Mouse (Mus musculus) macrophage (primary cell): ENCODE measurements around the gene Fndc5. TPM values are rescaled to one million over a fixed set of nuclear protein-coding genes. Genes with fewer than 3 reads are reported as not detected.

ENCODE experiments used
- H3K27ac ChIP-seq: fragments of 350-480 bp; formaldehyde crosslinking; 2 replicates; pipeline ENCODE4 v1.9.0; 2021
- H3K36me3 ChIP-seq: fragments of 350-480 bp; formaldehyde crosslinking; 2 replicates; pipeline ENCODE4 v1.9.0; 2021; ENCODE audit errors: inconsistent target
- H3K4me3 ChIP-seq: fragments of 350-480 bp; formaldehyde crosslinking; 2 replicates; pipeline ENCODE4 v1.9.0; 2021; ENCODE audit errors: inconsistent target
- H3K79me2 ChIP-seq: fragments of 350-480 bp; formaldehyde crosslinking; 2 replicates; pipeline ENCODE4 v1.9.0; 2021; ENCODE audit errors: inconsistent target
- WGBS: methylation state at CpG from one replicate; pipeline ENCODE4 v1.1.7; 2026; ENCODE audit warnings: inconsistent platforms; ENCODE audit not compliant: missing documents; 5-methylcytosine and 5-hydroxymethylcytosine counted together
- polyA plus RNA-seq: library from polyadenylated mRNA; stranded (reverse); fragments of 250-400 nt; gene quantifications from 3 replicates; pipeline ENCODE4 v1.2.4, GENCODE M21; 2018; ENCODE audit warnings: inconsistent platforms

Gene Fndc5
- polyA plus RNA-seq, 1 experiment from 2014 or later = not detected

DNA sequence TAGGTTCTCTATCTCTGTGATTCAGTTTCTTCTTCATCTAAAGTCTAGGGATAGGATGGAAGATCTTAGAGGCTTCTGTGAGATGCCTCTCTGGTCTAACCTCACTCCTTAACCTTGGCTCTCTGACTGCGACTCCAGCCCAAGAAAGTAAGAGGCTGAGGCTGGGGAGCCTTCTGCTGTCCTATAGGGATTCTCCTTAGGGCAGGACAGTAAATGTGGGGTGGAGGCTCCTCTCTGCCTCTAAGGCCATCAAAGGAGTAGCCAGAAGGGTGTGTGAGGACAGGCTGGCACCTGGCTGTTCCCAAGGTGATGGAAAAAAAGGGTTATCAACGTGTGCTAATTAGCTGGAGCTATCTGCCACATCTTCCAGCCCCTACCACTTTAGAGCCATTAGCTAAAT, 1.2 kb upstream of the Fndc5 start:
- Histone ChIP-seq H3K4me3 (no peak overlapping the region), H3K79me2 (no peaks in the 10 kb centered on the region), H3K36me3 (no peaks in the 10 kb centered on the region), H3K27ac (no peak overlapping the region)
- 64% methylated on average over 2 of the region's 2 CpGs for WGBS

DNA sequence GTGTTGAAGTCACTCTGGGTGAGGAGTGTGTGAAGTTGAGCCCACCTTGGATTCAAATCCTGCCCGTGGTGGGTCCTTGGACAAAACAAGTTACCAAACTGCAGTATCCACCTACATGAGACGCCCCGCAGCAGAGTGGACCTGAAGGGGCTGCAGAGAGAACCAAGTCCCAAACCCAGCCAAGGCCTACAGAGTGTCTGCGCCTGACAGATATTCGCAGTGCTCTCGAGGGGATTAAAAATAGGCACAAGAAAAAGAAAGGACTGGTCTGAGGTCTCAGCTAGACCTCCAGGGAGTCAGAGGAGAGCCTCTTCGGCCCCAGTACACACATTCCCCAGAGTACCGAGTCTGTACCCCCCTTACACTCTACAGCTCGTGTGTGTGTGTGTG, 615 bp upstream of the Fndc5 start:
- H3K4me3 ChIP-seq = no peak overlapping the region

DNA sequence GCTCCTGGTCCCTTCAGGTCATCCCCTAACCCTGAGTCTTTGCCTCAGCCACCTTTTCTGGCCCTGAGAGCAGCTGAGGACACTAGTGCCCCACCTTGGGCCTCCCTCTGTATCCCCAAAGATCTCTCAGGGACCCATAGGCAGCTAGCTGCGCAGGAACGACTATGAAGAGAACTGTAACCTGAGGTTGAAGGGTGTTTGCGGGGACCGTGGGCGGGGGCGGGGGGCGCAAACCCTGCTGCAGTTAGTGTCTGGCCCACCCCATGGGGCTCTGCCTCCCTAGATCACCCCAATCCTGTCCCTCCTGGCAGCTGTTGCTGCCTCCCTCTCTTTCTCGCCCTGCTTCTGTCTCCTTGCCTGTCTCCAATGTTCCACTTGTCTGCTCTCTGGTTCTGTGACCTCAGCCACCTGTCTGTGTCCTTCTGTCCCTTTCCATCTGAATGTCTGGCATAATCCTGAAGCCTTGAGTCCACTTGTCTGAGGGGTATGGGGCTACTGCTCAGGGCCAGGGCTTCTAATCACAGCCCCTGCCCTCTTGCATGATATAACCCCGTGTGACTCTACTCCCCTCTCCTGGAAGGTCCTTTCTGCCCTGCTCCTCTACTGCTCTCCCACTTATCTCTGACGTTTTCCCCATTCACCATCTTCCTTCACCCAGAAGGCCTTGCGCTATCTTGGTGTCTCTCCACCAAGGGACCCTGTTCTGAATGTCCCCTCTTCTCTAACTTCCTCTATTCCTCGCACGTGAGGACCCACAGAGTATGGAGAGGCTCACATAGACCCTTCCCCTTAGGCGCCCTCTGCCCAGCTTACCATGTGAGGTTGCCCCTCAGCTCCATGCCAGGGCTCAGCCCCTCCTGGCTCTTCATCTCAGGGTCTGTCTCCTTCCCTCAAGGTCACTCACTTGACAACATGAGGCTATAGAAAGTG, 858 bp downstream of the Fndc5 start:
- H3K36me3 ChIP-seq = no peaks in the 10 kb centered on the region
- WGBS = 70% methylated on average over 14 of the region's 14 CpGs
- no peak overlapping the region for H3K4me3 ChIP-seq
- H3K27ac ChIP-seq = no peak overlapping the region
- H3K79me2 ChIP-seq = no peaks in the 10 kb centered on the region

More for the DNA sequence above, 615 bp upstream of the Fndc5 start:
- Histone ChIP-seq H3K36me3 (no peaks in the 10 kb centered on the region), H3K27ac (no peak overlapping the region), H3K79me2 (no peaks in the 10 kb centered on the region)
- 49% methylated on average over 9 of the region's 9 CpGs for WGBS

DNA sequence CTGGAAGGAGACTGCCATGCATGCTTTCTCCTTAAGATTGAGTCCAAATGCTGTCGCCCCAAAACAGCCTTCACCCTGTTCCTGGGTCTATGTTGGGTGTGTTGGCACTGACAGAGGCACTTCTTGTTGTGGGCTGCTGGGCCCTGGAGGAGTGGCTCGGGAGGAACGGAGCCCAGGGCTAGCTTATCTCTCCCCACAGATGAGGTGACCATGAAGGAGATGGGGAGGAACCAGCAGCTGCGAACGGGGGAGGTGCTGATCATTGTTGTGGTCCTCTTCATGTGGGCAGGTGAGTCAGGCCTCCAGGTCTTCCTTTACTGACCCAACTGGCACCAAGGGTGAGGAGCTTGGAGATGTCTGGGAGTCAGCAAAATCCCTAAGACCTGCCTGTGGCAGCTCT, 2.8 kb downstream of the Fndc5 start:
- H3K79me2 ChIP-seq = no peaks in the 10 kb centered on the region
- no peak overlapping the region for H3K4me3 ChIP-seq
- no peak overlapping the region for H3K27ac ChIP-seq
- H3K36me3 ChIP-seq = no peaks in the 10 kb centered on the region
- WGBS = 71% methylated on average over 5 of the region's 5 CpGs

DNA sequence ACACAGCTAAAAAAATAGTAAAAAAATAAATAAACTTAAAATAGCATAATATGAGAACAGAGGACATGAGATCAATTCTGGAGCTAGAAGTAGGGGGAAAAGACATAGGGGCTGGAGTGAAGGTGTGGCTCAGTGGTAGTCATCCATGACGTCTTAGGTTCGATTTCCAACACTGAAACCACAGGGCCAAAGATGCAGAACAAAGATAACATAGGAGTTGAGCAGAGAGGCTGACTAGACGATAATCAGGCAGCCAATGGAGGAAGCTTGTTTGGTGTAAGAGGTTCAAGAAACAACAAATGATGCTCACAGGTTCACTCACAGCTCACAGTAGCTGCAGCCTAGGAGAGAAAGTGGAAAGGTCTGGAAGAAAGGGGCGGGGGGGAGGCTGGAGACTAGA, 4.0 kb downstream of the Fndc5 start:
- Histone ChIP-seq H3K4me3 (no peak overlapping the region), H3K36me3 (no peaks in the 10 kb centered on the region), H3K27ac (no peak overlapping the region), H3K79me2 (no peaks in the 10 kb centered on the region)
- WGBS = 35% methylated on average over 4 of the region's 4 CpGs

DNA sequence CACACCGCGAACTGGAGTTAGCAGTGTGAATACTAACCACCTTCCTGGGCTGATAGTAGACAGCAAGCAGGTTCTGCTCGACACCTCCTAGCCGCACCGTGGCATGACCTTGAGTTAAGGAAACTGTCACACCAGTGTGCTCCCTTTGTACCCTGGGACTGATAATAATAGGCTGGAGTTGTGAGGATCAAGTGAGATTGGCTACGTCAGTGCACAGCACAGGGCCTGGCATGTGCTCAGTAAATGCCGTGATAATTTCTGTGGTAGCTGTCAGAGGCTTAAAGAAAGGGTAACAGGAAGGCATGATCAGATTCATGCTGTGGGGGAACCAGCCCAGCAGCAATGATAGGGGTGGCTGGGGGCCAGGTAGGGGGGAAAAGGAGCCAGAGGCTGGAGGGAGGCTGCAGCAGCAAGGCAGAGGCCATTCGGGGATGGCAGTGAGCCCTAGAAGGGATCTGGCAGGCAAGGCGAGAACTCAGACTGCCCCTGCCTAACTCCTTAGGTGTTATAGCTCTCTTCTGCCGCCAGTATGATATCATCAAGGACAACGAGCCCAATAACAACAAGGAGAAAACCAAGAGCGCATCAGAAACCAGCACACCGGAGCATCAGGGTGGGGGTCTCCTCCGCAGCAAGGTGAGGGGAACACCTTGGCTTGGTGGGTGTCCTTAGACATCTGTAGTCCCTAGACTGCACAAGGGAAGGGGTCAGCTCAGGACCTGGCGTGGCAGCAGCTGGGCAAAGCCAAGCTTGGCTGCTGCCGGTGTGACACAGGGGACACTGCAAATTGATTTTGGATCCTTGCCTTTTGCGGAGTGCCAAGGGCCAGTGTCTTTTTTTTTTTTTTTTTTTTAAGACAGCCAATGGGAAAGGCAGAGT, 5.0 kb downstream of the Fndc5 start:
- Histone ChIP-seq H3K4me3 (no peak overlapping the region), H3K79me2 (no peaks in the 10 kb centered on the region), H3K36me3 (no peaks in the 10 kb centered on the region), H3K27ac (no peak overlapping the region)
- WGBS = 80% methylated on average over 16 of the region's 17 CpGs

DNA sequence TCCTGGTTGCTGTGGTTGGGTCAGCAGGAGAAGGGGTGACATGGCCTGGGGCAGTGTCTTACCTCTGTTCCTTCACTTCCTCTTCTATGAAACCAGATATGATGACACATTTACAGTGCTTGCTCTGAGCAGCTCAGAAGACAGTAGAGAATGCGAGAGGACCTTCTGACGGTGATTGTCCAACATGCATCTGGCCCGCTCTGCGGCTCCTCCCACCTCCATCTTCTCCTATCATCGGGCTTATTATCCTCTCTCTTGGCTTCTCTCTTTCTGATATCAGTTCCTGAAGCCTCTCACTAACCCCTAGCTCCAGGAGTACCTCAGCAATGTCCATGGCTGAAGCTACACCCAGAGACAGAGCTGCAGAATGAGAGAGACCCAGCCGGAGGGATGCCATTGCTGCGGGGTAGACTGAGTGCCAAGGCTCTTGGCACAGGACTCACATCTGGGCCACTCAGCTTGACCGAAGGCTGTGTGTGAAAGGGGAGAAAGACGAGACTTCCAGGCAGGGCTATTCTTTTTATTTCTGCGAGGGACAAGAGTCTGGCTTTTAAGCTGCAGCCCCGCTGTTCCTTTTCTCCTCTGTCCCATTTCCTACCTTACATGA, 5.7 kb downstream of the Fndc5 start:
- H3K4me3 ChIP-seq = no peak overlapping the region
- H3K27ac ChIP-seq = no peak overlapping the region
- 79% methylated on average over 11 of the region's 11 CpGs for WGBS
- H3K36me3 ChIP-seq = no peaks in the 10 kb centered on the region
- H3K79me2 ChIP-seq = no peaks in the 10 kb centered on the region

DNA sequence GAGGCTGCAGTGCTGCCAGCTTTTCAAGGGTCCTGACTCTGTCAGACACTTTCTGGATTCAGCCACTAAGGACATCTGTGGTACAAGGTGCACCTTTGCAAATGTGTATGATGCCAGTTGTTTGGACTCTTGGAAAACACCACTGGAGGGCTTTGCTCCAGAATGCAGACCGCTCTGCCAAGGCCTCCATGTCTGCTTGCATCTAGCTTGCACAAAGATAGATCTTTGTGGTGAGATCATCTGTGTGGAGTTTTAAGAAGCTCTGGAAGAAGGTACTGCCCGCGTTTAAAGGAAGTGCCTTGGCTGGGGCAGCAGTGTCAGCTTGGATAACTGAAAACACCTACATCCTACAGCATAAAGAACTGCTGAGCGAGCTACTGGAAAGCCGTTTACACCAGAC, 6.7 kb downstream of the Fndc5 start:
- Histone ChIP-seq H3K79me2 (no peaks in the 10 kb centered on the region), H3K4me3 (no peak overlapping the region), H3K36me3 (no peaks in the 10 kb centered on the region), H3K27ac (no peak overlapping the region)
- WGBS = 66% methylated on average over 5 of the region's 5 CpGs

DNA sequence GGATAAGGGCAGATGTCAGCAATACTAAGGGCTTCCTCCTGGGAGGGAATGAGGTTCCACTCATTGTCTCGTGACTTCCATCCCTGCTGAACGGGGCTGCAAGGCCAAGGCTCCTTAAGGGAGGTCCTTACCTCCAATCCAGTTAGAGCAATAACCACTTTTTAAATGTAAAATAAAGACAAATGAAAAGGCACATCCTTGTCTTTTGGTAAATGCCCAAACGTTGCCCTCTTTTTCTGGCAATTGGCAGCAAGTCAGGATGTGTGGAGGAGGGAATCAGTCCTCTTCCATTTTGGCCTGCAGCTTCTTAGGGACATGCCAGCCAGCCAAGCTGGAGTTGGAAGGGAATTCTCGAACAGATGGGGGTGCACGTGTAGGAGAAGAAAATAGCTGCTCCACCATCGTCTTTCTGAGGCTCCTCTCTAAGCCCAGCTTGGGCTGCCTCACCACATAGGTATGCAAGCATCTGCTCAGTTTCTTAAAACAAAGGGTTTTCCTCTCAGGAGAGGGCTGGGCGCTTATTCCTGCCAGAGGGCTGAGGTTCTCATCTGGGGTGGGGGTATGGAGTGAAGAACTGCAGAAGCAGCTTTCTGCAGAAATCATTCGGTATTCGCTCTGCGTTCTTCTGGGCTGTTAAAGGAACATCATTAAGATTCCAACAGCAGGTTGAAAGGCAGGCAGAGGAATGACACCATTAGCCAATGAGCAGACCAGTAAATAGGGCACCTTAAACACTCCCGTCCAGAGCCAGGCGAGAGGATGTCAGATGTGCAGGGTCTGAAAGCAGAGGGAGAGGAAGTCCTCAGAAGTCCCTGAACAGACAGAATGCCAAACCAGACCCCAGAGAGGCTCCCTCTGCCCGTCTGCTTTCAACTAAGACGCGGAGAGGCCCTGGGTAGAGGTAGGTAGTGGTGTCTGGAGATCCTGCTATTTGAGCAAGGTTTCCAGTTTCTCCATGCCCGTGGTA, 7.9 kb downstream of the Fndc5 start:
- WGBS = 90% methylated on average over 16 of the region's 16 CpGs
- Histone ChIP-seq H3K79me2 (no peaks in the 10 kb centered on the region), H3K36me3 (peaks cover 6% of the 10 kb centered on the region), H3K4me3 (no peak overlapping the region), H3K27ac (no peak overlapping the region)

DNA sequence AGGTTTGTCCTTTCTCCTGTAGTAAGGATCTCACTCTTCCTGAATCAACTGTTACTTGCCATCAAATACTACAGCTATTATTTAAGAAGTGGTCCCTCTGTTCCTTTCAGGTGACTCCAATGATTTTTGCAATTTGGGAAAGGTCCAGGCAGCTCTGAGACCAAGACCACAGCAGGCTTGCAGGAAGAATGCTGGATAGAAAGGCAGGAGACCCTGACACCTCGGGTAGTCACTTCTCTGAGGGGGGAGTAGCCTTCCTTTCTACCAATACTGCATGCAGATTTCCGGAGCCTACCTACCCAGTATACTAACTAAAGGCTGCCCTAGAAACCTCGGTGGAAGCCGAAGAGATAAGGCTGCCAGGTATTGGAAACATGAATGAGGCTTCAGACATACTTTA, 8.6 kb downstream of the Fndc5 start:
- no peak overlapping the region for H3K4me3 ChIP-seq
- no peak overlapping the region for H3K27ac ChIP-seq
- 81% methylated on average over 4 of the region's 4 CpGs for WGBS
- H3K36me3 ChIP-seq = peaks cover 13% of the 10 kb centered on the region
- no peaks in the 10 kb centered on the region for H3K79me2 ChIP-seq

DNA sequence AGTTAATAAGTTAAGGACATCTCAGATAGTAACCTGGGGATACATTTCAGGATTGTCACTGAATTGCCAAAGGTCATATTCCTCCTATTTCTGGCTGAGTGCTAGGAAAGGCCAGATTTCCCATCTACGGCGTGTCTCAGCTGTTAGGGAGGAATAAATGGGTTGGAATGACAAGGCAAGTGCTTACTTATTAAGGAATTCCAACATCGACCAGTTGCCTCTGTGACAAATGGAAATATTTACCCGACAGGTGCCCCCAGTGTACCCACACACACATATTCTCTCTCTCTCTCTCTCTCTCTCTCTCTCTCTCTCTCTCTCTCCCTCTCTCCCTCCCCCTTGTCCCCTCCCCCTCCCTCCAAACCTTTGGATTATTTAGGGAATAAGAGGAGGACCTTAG, 9.1 kb downstream of the Fndc5 start:
- Histone ChIP-seq H3K27ac (no peak overlapping the region), H3K36me3 (peaks cover 18% of the 10 kb centered on the region), H3K79me2 (no peaks in the 10 kb centered on the region), H3K4me3 (no peak overlapping the region)
- 97% methylated on average over 4 of the region's 4 CpGs for WGBS

DNA sequence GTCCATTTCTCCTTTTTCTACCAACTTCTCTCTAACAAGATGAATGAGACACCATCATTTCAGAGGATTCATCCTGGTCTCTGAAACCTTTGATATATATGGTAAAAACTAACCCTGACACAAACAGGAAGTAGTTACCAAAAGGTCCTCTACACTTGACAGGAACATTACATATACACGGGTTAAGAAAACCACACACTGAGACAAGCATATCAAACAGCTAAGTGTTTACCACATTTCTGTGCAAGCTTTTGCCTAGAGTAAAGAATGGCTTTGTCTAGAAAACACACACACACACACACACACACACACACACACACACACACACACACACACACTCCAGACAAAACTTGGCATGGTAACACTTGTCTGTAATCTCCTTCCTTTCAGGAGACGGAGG, 9.6 kb downstream of the Fndc5 start:
- H3K79me2 ChIP-seq = no peaks in the 10 kb centered on the region
- no peak overlapping the region for H3K4me3 ChIP-seq
- 38% methylated on average over 2 of the region's 2 CpGs for WGBS
- H3K36me3 ChIP-seq = peaks cover 22% of the 10 kb centered on the region
- H3K27ac ChIP-seq = no peak overlapping the region

DNA sequence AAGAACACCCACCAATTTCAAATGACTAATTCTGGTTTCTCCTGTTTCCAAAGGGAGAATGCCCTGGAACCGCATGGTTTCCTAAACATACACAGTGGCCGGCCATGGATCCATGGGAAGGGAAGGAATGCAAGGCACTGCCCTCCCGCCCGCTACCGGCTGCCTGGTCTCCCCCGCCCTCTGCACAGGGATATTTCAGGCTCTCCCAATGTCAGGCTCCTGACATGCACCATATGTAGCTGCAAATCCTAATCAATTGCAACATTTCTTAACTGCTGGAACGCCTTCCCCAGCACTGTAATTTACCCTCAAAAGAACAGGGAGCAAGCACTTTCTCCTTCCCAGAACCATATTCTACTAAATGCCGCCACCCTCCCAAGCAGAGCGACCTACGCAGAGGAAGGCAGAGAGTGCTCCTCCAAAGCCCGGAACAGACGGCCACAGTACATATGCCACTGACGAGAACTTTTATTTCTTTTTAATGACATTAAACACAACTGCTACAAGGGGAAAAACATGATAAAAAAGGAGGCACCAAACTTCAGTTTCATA, 10.8 kb downstream of the Fndc5 start:
- peaks cover 31% of the 10 kb centered on the region for H3K36me3 ChIP-seq
- no peak overlapping the region for H3K27ac ChIP-seq
- H3K4me3 ChIP-seq = no peak overlapping the region
- no peaks in the 10 kb centered on the region for H3K79me2 ChIP-seq
- 92% methylated on average over 13 of the region's 13 CpGs for WGBS

DNA sequence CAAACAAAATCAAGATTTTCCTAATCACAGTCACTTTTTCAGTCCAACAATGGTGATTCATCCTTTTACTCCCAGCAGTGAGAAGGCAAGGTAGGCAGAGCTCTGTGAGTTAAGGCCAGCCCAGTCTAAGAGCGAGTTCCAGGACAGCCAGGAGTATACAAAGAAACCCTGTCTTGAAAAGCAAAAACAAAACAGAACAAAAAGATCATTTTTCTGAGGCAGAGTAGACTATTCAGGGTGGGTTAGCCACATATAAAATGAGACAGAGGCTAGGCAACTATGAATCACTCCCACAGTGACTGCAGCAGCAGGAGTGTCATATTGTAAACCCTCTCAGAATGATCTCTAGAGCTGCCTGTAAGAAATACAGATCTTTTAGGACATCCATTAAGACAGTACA, 12.5 kb downstream of the Fndc5 start:
- Histone ChIP-seq H3K79me2 (no peaks in the 10 kb centered on the region), H3K36me3 (peaks cover 39% of the 10 kb centered on the region), H3K4me3 (no peak overlapping the region), H3K27ac (no peak overlapping the region)
- WGBS = 89% methylated on average over 1 of the region's 1 CpGs
